Mouse (Mus musculus) liver, embryonic 14 days (tissue): ENCODE data around the gene Gm4175. TPM values are rescaled to one million over a fixed set of nuclear protein-coding genes. Genes with fewer than 3 reads are reported as not detected.

ENCODE experiments used
- polyA plus RNA-seq: library from polyadenylated mRNA; depleted of rRNA; stranded (reverse); fragments of >200 nt; gene quantifications from 2 replicates; pipeline ENCODE4 v1.2.3, GENCODE M21; 2012; rRNA removed

The Gm4175 gene
- not detected in 2 replicates for polyA plus RNA-seq

GRCm38 (mm10) chr7:21761375-21761774 is at the start of gene Gm4175:
Gene Gm4175 (minus strand): TSS chr7:21761475.

DNA sequence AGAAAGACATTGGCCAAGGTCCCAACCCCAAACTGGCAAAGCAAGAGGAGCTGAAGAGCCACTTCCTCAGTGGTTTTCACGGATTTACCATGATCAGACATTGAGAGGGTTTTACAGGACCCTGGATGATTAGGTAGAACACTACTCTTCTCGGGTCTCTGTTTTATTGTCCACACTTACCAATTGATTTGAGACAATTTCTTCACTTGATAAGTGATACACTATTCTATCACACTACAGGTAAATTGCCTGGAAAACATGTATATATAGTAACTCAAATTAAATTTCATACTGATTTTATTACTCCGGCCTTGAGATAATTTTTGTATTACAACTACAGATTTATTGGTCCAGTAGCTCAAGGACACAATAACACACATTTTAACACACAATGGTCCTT is 35.4 kb upstream of the Gm4175 start, which contains the start of gene Gm4177:
Gm4177 (minus strand) TSS at position 101 of the 400 bp plus-strand sequence.

Other genes starting within 250 kb of the Gm4175 start
- gene Vmn1r130, start 249.7 kb downstream of the Gm4175 start, polyA plus RNA-seq, result not detected in 2 replicates
- not detected in 2 replicates for gene Vmn1r131, start 215.4 kb downstream of the Gm4175 start, polyA plus RNA-seq
- not detected in 2 replicates for gene Vmn1r132, start 147.4 kb downstream of the Gm4175 start, polyA plus RNA-seq
- gene Gm4177, start 35.3 kb upstream of the Gm4175 start, polyA plus RNA-seq, result not detected in 2 replicates
- not detected in 2 replicates for gene Vmn1r135, start 70.9 kb upstream of the Gm4175 start, polyA plus RNA-seq
- gene Gm5725, start 82.8 kb upstream of the Gm4175 start, polyA plus RNA-seq, result not detected in 2 replicates
- not detected in 2 replicates for gene Gm5891, start 159.8 kb upstream of the Gm4175 start, polyA plus RNA-seq
- not detected in 2 replicates for gene Vmn1r137, start 233.1 kb upstream of the Gm4175 start, polyA plus RNA-seq